Mouse (Mus musculus) hindlimb bud, embryonic 11.5 days (tissue): ENCODE measurements at regions not wholly inside any gene's neighbourhood (a gene's known extent, or its start where the extent isn't known, plus 50 kb on each side); places are given as distances from the start of the nearest gene placed in this dataset.

Source experiments
- DNase-seq: peaks from one replicate; pipeline ENCODE4 v3.0.0-alpha.2; 2012; ENCODE audit warnings: low read depth, low spot score; ENCODE audit errors: extremely low spot score

- no peak for DNase-seq
These were observed 87.7 kb upstream of the Hmga2 start for GRCm38 (mm10) chr10:120563926-120564325.

- DNase-seq: no peak
These were observed 85.6 kb upstream of the Hmga2 start for GRCm38 (mm10) chr10:120561821-120562220.

GRCm38 (mm10) chr10:120557850-120558447 is 81.7 kb upstream of the Hmga2 start:
- no peak for DNase-seq

- DNase-seq: no peak
These were observed 79.8 kb upstream of the Hmga2 start for GRCm38 (mm10) chr10:120556116-120556515.

GRCm38 (mm10) chr10:120553097-120553453 is 76.8 kb upstream of the Hmga2 start:
- no peak for DNase-seq

- no peak for DNase-seq
These were observed 76.2 kb upstream of the Hmga2 start for GRCm38 (mm10) chr10:120552341-120553096.

GRCm38 (mm10) chr10:120551851-120552281 is 75.6 kb upstream of the Hmga2 start:
- no peak for DNase-seq

GRCm38 (mm10) chr10:120547164-120547563 is 70.9 kb upstream of the Hmga2 start:
- DNase-seq: no peak

- DNase-seq: no peak
These were observed 65.3 kb upstream of the Hmga2 start for GRCm38 (mm10) chr10:120541618-120542017.

- no peak for DNase-seq
These were observed 62.3 kb upstream of the Hmga2 start for GRCm38 (mm10) chr10:120538561-120538960.

- no peak for DNase-seq
These were observed 52.1 kb upstream of the Hmga2 start for GRCm38 (mm10) chr10:120528406-120528805.

GRCm38 (mm10) chr10:120527951-120528350 is 51.7 kb upstream of the Hmga2 start:
- DNase-seq: no peak

GRCm38 (mm10) chr10:120526991-120527390 is 50.7 kb upstream of the Hmga2 start:
- DNase-seq: no peak
